Mouse (Mus musculus) heart, adult 2 months (tissue): ENCODE measurements around the gene Grsf1.

Source experiments
- CTCF ChIP-seq: fragments of 200-600 bp; IDR thresholded peaks from 2 replicates; pipeline ENCODE4 v1.8.1; 2022; ENCODE audit warnings: antibody characterized with exemption, mild to moderate bottlenecking, moderate library complexity
- POLR2A ChIP-seq: fragments of 200-500 bp; IDR thresholded peaks from 2 replicates; pipeline ENCODE4 v1.6.1; 2011; ENCODE audit warnings: mild to moderate bottlenecking, low read depth, low read length, control low read depth; ENCODE audit not compliant: insufficient read depth

DNA sequence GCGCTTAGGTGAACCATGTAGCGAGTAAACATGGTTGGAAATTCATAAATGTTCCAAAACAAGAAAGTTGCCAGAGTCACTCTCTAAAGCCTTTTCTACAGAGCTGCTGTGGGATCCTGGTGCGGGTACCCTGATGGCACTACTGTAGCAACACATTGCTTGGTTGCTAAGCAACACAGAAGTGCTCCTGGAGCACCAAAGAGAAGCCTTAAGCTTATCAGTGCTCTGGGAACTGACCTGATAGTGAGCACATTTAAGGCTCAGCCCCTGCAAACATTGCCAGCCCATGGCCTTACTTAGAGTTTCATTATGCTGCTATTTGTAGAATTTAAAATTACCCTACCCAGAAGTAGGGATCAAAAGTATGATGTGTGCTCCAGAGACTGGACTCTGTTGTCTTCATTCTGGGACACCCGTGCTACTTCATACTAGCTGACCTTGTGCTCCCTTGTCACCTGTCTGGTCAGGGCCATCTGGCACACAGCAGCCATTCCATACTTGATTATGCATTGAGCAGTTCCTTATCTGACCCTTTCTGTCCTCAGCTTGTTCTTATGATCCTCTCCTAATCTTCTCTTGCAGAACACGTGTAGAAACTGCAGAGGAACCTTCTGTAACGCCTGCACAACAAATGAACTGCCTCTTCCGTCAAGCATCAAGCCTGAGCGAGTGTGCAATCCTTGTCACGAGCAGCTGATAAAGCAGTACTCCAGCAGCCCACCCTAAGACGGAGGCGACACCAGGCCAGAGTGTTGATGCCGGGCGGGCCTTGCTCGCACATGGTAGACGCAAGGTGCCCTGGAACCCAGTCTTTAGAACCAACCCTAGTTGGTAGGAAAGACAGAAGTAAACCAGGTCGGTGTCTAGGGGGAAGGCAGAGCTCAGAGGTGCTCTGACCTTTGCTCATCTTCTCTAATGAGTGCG is 26.5 kb downstream of the Grsf1 start:
- TF ChIP-seq CTCF (no peak), POLR2A (no peak)
